Comparison of ENCODE assay signal across 9 mouse cellular contexts in genomic region chr8:111595712-111596484, GRCm38 (mm10). TPM values are rescaled to one million over a fixed set of nuclear protein-coding genes. Genes with fewer than 3 reads are reported as not detected.
DNase-seq lines count a peak whose midpoint lies in the region; ATAC-seq and TF ChIP-seq lines count a peak whose summit lies in the region.
"Had no signal": no experiment of that assay in that cellular context is flagged by ENCODE, and none has a peak within 500 bp of the region (broad histone marks: within the 10 kb centered on the region; RNA-seq: fewer than 3 reads in every experiment).

No protein-coding gene starts in this region.

- no peaks in the 10 kb centered on the region for H3K27me3 ChIP-seq in midbrain, embryonic 13.5 days
- H3K27me3 ChIP-seq in midbrain, embryonic 16.5 days (ENCODE audit: control insufficient read depth, insufficient read depth, low read depth, low read length): no peaks in the 10 kb centered on the region
- no peaks in the 10 kb centered on the region for H3K27me3 ChIP-seq in limb, embryonic 14.5 days (ENCODE audit: control insufficient read depth, insufficient read depth, low read length)
- H3K27me3 ChIP-seq in myocyte (ENCODE audit: control insufficient read depth, insufficient read depth, insufficient read length): no peaks in the 10 kb centered on the region
- H3K27me3 ChIP-seq: embryonic facial prominence, embryonic 12.5 days had no signal

- no peaks in the 10 kb centered on the region for H3K36me3 ChIP-seq in midbrain, embryonic 13.5 days
- no peaks in the 10 kb centered on the region for H3K36me3 ChIP-seq in midbrain, embryonic 16.5 days (ENCODE audit: control insufficient read depth, insufficient read depth, low read length)
- H3K36me3 ChIP-seq in limb, embryonic 14.5 days (ENCODE audit: control insufficient read depth, insufficient read depth, low read length): peaks cover 3% of the 10 kb centered on the region; the same call in 1 of the 2 replicates
- no peaks in the 10 kb centered on the region for H3K36me3 ChIP-seq in myocyte (ENCODE audit: control insufficient read depth, insufficient read depth)
- H3K36me3 ChIP-seq: embryonic facial prominence, embryonic 12.5 days had no signal

- H3K9me3 ChIP-seq in midbrain, embryonic 13.5 days: no peaks in the 10 kb centered on the region
- H3K9me3 ChIP-seq in midbrain, embryonic 16.5 days (replicated peaks; ENCODE audit: control insufficient read depth, low read length, poor library complexity, severe bottlenecking): no peaks in the 10 kb centered on the region
- no peaks in the 10 kb centered on the region for H3K9me3 ChIP-seq in limb, embryonic 14.5 days (ENCODE audit: control insufficient read depth, low read length)
- H3K9me3 ChIP-seq: embryonic facial prominence, embryonic 12.5 days had no signal

- no peak overlapping the region for H3ac ChIP-seq in myocyte (ENCODE audit: control insufficient read depth, insufficient read length)

- H3K4me3 ChIP-seq in midbrain, embryonic 13.5 days (replicated peaks): no peak overlapping the region
- H3K4me3 ChIP-seq in midbrain, embryonic 16.5 days (ENCODE audit: low read depth, low read length): no peak overlapping the region
- 0 out of 2 replicates have a peak overlapping the region, but pooled peaks have one; percentile 10 for H3K4me3 ChIP-seq in brown adipose tissue, adult 24 weeks (ENCODE audit: insufficient read depth, low read depth, low read length)
- H3K4me3 ChIP-seq in limb, embryonic 14.5 days (replicated peaks; ENCODE audit: low read length): no peak overlapping the region
- no peak overlapping the region for H3K4me3 ChIP-seq in myocyte
- H3K4me3 ChIP-seq: embryonic facial prominence, embryonic 12.5 days had no signal

- no peak for TF ChIP-seq POLR2A in limb, embryonic 14.5 days (IDR thresholded peaks at IDR 0.05; ENCODE audit: borderline replicate concordance, extremely low read depth, insufficient read depth, insufficient read length)
- TF ChIP-seq POLR2A in myocyte (IDR thresholded peaks at IDR 0.05; ENCODE audit: insufficient read length, low read depth): no peak

- intact Hi-C loops in heart, postnatal 10 days (cut with DNase I): loop anchor here (5.0 kb wide), 1 partner anchor 39 kb away; no protein-coding TSS in a partner anchor

- H3K4me2 ChIP-seq in midbrain, embryonic 13.5 days (replicated peaks): no peak overlapping the region
- H3K4me2 ChIP-seq in midbrain, embryonic 16.5 days (ENCODE audit: low read length): no peak overlapping the region
- H3K4me2 ChIP-seq in limb, embryonic 14.5 days (replicated peaks; ENCODE audit: low read depth, low read length, severe bottlenecking): no peak overlapping the region
- peak overlapping the region; percentile 71 for H3K4me2 ChIP-seq in myocyte (ENCODE audit: low read depth)
- H3K4me2 ChIP-seq: embryonic facial prominence, embryonic 12.5 days had no signal

- WGBS in midbrain, embryonic 13.5 days: 88% methylated on average over 15 of the region's 15 CpGs
- 85% methylated on average over 15 of the region's 15 CpGs for WGBS in midbrain, embryonic 16.5 days
- 88% methylated on average over 14 of the region's 15 CpGs for WGBS in limb, embryonic 14.5 days

- peaks cover 57% of the 10 kb centered on the region for H3K4me1 ChIP-seq in midbrain, embryonic 13.5 days (replicated peaks)
- H3K4me1 ChIP-seq in midbrain, embryonic 16.5 days (ENCODE audit: control insufficient read depth, insufficient read depth, low read length): peaks cover 23% of the 10 kb centered on the region
- H3K4me1 ChIP-seq in brown adipose tissue, adult 24 weeks (ENCODE audit: control insufficient read depth, insufficient read depth, insufficient read length, low read length): peaks cover 58% of the 10 kb centered on the region
- peaks cover 19% of the 10 kb centered on the region for H3K4me1 ChIP-seq in limb, embryonic 14.5 days (ENCODE audit: control insufficient read depth, insufficient read depth, low read length)

- no peak; the same call in 1 of the 2 replicates for ATAC-seq in midbrain, embryonic 13.5 days
- no peak for ATAC-seq in midbrain, embryonic 16.5 days
- ATAC-seq in limb, embryonic 14.5 days (ENCODE audit: low FRiP score, low read depth): no peak

- H3K27ac ChIP-seq in midbrain, embryonic 13.5 days: peak overlapping the region; percentile 35; the same call in 1 of the 2 replicates
- H3K27ac ChIP-seq in midbrain, embryonic 16.5 days (ENCODE audit: low read length): no peak overlapping the region
- peak overlapping the region; percentile 72 for H3K27ac ChIP-seq in brown adipose tissue, adult 24 weeks (replicated peaks; ENCODE audit: low read depth, low read length)
- no peak overlapping the region for H3K27ac ChIP-seq in limb, embryonic 14.5 days (replicated peaks; ENCODE audit: low read depth, low read length)
- H3K27ac ChIP-seq: embryonic facial prominence, embryonic 12.5 days had no signal

- DNase-seq in heart, postnatal 10 days: peak; percentile 54 to 59
- DNase-seq in limb, embryonic 14.5 days (ENCODE audit: low spot score): peak; percentile 23
- peak; percentile 28 for DNase-seq in yolk sac, embryonic 10.5 days (ENCODE audit: low spot score)
- no peak for DNase-seq in frontal cortex, postnatal 25 days (ENCODE audit: low spot score in 2 of 2)

- H3K79me2 ChIP-seq in myocyte (ENCODE audit: control insufficient read depth, insufficient read depth): peaks cover 92% of the 10 kb centered on the region

- H3K9ac ChIP-seq in midbrain, embryonic 13.5 days (replicated peaks): no peak overlapping the region
- no peak overlapping the region for H3K9ac ChIP-seq in midbrain, embryonic 16.5 days (ENCODE audit: low read depth, low read length)
- H3K9ac ChIP-seq in limb, embryonic 14.5 days (ENCODE audit: low read depth, low read length, severe bottlenecking): no peak overlapping the region
- H3K9ac ChIP-seq: embryonic facial prominence, embryonic 12.5 days had no signal

TF ChIP-seq in myocyte, 11 proteins besides CTCF, POLR2A, EP300 and RAD21:
- no peak for TF ChIP-seq TCF3 (IDR thresholded peaks at IDR 0.05; ENCODE audit: insufficient read length, low read depth)
- no peak for TF ChIP-seq USF1 (IDR thresholded peaks at IDR 0.05; ENCODE audit: low read depth)
- TF ChIP-seq E2F4 (IDR thresholded peaks at IDR 0.05; ENCODE audit: insufficient read depth): no peak
- TF ChIP-seq MYOD1 (IDR thresholded peaks at IDR 0.05; ENCODE audit: control insufficient read depth in 1 of 3, insufficient read length in 2 of 3, low read depth in 2 of 3): no peak
- TF ChIP-seq TCF12 (IDR thresholded peaks at IDR 0.05; ENCODE audit: insufficient read depth, poor library complexity, severe bottlenecking): no peak
- TF ChIP-seq SRF (IDR thresholded peaks at IDR 0.05; ENCODE audit: control insufficient read depth, insufficient read length, low read depth): no peak
- no peak for TF ChIP-seq POLR2AphosphoS2 (IDR thresholded peaks at IDR 0.05; ENCODE audit: insufficient read length, low read depth)
- TF ChIP-seq CEBPB (IDR thresholded peaks at IDR 0.05; ENCODE audit: insufficient read depth, poor library complexity, severe bottlenecking): no peak
- TF ChIP-seq MAX (IDR thresholded peaks at IDR 0.05; ENCODE audit: low read depth): no peak
- no peak for TF ChIP-seq MYOG (IDR thresholded peaks at IDR 0.05; ENCODE audit: control insufficient read depth in 1 of 3, insufficient read depth in 1 of 3, insufficient read length in 2 of 3, low read depth in 2 of 3)
- TF ChIP-seq REST (IDR thresholded peaks at IDR 0.05; ENCODE audit: insufficient read depth, insufficient read length): no peak
TF ChIP-seq in myocyte: peak in this region for 0.

RNA-seq across cellular contexts. Expression of gene Ldhd, which starts 34.3 kb away (rescaled TPM):
- polyA plus RNA-seq in midbrain, embryonic 13.5 days (2015; fragmentation: Nextera tagmentation; extraction: Ambion mirVana): 0.39 and 0.50 TPM in 2 replicates
- 0.93 and 1.3 TPM in 2 replicates for polyA plus RNA-seq in midbrain, embryonic 16.5 days (2015; fragmentation: Nextera tagmentation; extraction: Ambion mirVana)
- 84.9 and 93.8 TPM in 2 replicates for polyA plus RNA-seq in brown adipose tissue, adult 24 weeks (2012; ENCODE audit: insufficient read depth, insufficient read length, missing spikeins)
- 1 to 10 TPM; 6.0 to 6.2 TPM for total RNA-seq in heart, postnatal 10 days (2021)
- polyA plus RNA-seq in limb, embryonic 14.5 days (2012; rRNA removed): 0.77 and 1.1 TPM in 2 replicates
- 0.35 and 0.74 TPM in 2 replicates for polyA plus RNA-seq in limb, embryonic 14.5 days (2014; fragmentation: Nextera tagmentation; extraction: Ambion mirVana)
- 0.16 TPM for polyA plus RNA-seq in myocyte (2012; fragmentation: generic; extraction: Trizol)

RNA-seq across cellular contexts. Expression of gene Zfp1, which starts 47.3 kb away (rescaled TPM):
- polyA plus RNA-seq in midbrain, embryonic 13.5 days (2015; fragmentation: Nextera tagmentation; extraction: Ambion mirVana): 28.8 and 29.2 TPM in 2 replicates
- polyA plus RNA-seq in midbrain, embryonic 16.5 days (2015; fragmentation: Nextera tagmentation; extraction: Ambion mirVana): 26.7 and 29.1 TPM in 2 replicates
- polyA plus RNA-seq in brown adipose tissue, adult 24 weeks (2012; ENCODE audit: insufficient read depth, insufficient read length, missing spikeins): 5.3 and 6.8 TPM in 2 replicates
- total RNA-seq in heart, postnatal 10 days (2021): 10 to 100 TPM in 1 of 2 experiments, 1 to 10 TPM in 1; 9.5 to 10.3 TPM
- 18.3 and 20.8 TPM in 2 replicates for polyA plus RNA-seq in limb, embryonic 14.5 days (2012; rRNA removed)
- polyA plus RNA-seq in limb, embryonic 14.5 days (2014; fragmentation: Nextera tagmentation; extraction: Ambion mirVana): 20.7 and 24.7 TPM in 2 replicates
- polyA plus RNA-seq in myocyte (2012; fragmentation: generic; extraction: Trizol): 5.3 TPM

Comparison
In these comparisons a context has a peak if more than half of its experiments do, and no peak if none do; other contexts are left out.
1. H3K27ac ChIP-seq: peak in midbrain, embryonic 13.5 days (single experiment) and brown adipose tissue, adult 24 weeks (single experiment); none in midbrain, embryonic 16.5 days (single experiment) and limb, embryonic 14.5 days (single experiment).
2. DNase-seq: peak in heart, postnatal 10 days (2 of 2), limb, embryonic 14.5 days (single experiment) and yolk sac, embryonic 10.5 days (single experiment); none in frontal cortex, postnatal 25 days (0 of 2).
3. RNA of gene Ldhd, which starts 34.3 kb away (polyA plus RNA-seq): 84.9 to 93.8 TPM in brown adipose tissue, adult 24 weeks; 0.93 to 1.3 TPM in midbrain, embryonic 16.5 days, 0.35 to 1.1 TPM in limb, embryonic 14.5 days, 0.39 to 0.50 TPM in midbrain, embryonic 13.5 days and 0.16 TPM in myocyte (single experiment); every median in the first group is over 10 times any median in the second.